Mouse (Mus musculus): ENCODE measurements around the gene Tmem184a. TPM values are rescaled to one million over a fixed set of nuclear protein-coding genes. Genes with fewer than 3 reads are reported as not detected.

Tmem184a gene
- polyA plus RNA-seq (2016; fragmentation: Nextera tagmentation; extraction: Ambion mirVana) = 0.54 and 0.85 TPM in 2 replicates

DNA sequence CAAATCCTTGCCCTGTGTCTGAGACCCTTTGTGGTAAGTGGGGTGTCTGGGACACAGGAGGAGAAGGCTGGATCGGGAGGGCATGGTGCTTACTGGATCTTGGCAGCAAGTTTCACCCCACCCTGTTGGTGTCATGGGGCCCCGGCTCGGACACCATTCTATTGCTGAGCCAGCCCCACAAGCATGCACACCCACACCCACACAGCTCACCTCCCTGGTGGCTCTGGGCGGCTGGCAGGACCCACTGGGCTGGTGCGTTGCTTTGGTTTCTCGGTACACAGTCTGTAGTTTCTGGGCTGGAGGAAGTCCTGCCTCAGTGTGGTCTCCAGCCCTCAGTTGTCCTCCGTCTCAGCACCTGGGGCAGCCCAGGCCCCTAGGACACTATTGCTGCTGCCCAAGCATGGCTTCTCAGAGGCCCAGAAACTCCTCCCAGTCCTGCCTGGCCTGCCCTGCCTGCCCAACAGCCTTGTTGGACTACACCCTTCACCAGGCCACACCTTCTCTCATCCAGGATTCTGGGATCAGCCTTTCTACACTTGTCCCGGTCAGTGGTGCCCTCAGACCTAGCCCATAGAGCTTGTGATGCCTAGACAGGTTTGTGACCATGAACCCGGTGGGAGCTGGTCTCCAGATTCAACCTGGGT lies at the start of gene Tmem184a:
Gene Tmem184a (minus strand): TSS at position 380 of the 644 bp plus-strand sequence.
- Histone ChIP-seq H3K9me3 (no peaks in the 10 kb centered on the region), H3K4me2 (no peak within 1 kb of the TSS), H3K27ac (no peak within 1 kb of the TSS), H3K9ac (no peak within 1 kb of the TSS), H3K27me3 (peaks cover 17% of the 10 kb centered on the region), H3K4me1 (no peaks in the 10 kb centered on the region), H3K4me3 (replicated peaks) (no peak within 1 kb of the TSS), H3K36me3 (replicated peaks) (peaks cover 28% of the 10 kb centered on the region)
- ATAC-seq (ENCODE audit: low FRiP score) = no peak
- WGBS = 87% methylated on average over 9 of the region's 9 CpGs

DNA sequence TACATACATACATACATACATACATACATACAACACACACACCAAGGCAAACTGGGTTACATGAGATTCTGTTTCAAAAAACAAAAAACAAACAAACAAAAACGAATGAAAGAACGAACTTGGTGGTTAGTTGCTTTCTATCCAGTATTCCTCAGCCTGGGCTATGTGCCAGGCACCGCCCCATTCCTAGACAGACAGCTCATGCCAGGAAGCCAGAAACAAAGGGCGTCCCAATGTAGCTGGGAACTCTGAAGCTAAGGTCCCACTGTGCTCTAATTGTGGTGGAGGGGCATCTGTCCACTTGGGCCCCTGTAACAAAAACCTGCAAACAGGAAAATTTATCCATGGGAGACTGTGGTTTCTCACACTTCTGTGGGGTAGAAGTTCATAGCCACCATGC lies 43.0 kb upstream of the Tmem184a start:
- ATAC-seq (ENCODE audit: low FRiP score) = no peak
- H3K27ac ChIP-seq = 0 out of 2 replicates have a peak overlapping the region, but pooled peaks have one; percentile 47

DNA sequence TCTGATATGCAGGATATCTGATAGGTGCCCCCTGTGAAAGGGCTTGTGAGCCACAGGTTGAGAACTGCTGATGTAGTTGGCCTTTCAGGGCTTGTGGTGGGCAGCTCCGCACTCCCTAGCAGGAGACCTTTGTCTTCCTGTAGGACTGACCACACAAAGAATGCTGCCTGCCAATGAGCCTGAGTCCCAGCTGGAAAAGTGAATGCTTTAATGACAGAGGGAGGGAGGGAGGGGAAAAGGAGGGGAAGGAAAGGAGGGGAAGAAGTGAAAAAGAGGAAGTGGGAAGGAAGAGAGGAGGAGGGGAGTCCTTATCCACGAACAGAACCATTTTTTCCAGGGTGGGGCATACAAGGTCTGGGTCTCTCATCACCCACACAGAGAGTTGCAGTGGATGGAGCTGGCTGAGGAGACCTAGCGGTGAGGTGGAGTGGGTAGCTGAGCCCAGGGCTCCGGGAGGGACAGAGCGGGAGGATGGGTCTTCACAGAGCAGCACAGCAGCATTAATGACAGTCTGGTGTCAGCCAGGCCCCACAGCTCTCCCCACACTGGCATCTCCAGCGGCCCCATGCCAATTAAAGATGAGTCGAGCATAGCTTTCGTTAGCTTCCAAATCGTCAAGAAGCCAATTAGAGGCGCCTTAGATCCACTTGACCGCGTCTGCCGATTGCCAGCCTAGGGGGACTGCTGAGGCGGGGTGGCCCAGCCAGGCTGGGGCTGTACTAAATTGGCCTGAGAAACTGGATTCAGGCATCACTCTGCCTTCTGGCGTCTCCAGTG lies 40.8 kb upstream of the Tmem184a start:
- Histone ChIP-seq H3K9ac (peak overlapping the region; percentile 36; the same call in 1 of the 2 replicates), H3K27me3 (no peaks in the 10 kb centered on the region; the same call in 1 of the 2 replicates)

More for the DNA sequence above, 43.0 kb upstream of the Tmem184a start:
- H3K4me1 ChIP-seq = peaks cover 16% of the 10 kb centered on the region
- WGBS = 65% methylated on average over 4 of the region's 4 CpGs
- H3K4me2 ChIP-seq = no peak overlapping the region
- H3K9ac ChIP-seq = no peak overlapping the region
- H3K9me3 ChIP-seq = no peaks in the 10 kb centered on the region
- no peaks in the 10 kb centered on the region for H3K36me3 ChIP-seq (replicated peaks)
- H3K27me3 ChIP-seq = peaks cover 5% of the 10 kb centered on the region; the same call in 1 of the 2 replicates
- no peak overlapping the region for H3K4me3 ChIP-seq (replicated peaks)

DNA sequence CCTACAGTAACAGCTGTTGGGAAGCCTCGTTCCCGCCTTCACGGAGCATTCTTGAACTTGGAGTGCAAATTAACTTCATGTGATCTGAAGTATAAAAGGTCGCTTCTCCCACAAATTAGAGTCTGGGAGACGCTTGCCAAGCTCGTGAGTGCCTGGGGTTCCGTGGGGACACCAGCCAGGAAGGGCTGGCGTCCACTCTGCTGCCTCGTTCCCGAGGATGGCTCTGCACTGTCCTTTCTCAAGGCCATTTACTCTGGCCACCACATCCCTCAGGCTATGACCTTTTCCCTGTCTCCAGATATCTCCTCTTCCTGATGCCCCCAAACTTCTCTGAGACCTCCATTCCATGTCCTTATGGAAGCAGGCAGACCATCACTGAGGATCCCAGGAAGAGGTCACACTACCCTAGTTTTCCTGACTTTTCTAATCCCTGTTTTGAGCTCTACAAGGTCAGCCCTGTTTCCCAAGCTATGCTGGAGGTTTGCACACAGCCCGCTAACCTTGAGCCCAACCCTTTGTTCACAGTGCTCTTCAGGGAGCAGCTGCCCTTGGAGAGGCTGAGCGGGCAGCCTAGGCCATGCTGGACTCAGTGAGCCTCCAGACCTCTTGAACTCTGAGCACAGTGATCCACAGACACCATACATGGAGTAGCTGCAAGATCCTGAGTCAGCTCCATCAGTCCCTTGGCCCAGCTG lies 30.1 kb upstream of the Tmem184a start:
- WGBS = 77% methylated on average over 12 of the region's 12 CpGs
- no peak for ATAC-seq (ENCODE audit: low FRiP score)
- H3K4me3 ChIP-seq (replicated peaks) = no peak overlapping the region
- no peaks in the 10 kb centered on the region for H3K36me3 ChIP-seq (replicated peaks)
- H3K4me1 ChIP-seq = peaks cover 12% of the 10 kb centered on the region
- H3K9ac ChIP-seq = no peak overlapping the region
- no peaks in the 10 kb centered on the region for H3K27me3 ChIP-seq
- no peak overlapping the region for H3K27ac ChIP-seq
- no peaks in the 10 kb centered on the region for H3K9me3 ChIP-seq
- no peak overlapping the region for H3K4me2 ChIP-seq

More for the DNA sequence above, 40.8 kb upstream of the Tmem184a start:
- Histone ChIP-seq H3K27ac (peak overlapping the region; percentile 65), H3K4me2 (peak overlapping the region; percentile 44), H3K9me3 (no peaks in the 10 kb centered on the region), H3K36me3 (replicated peaks) (no peaks in the 10 kb centered on the region), H3K4me1 (peaks cover 16% of the 10 kb centered on the region), H3K4me3 (replicated peaks) (no peak overlapping the region)
- ATAC-seq (ENCODE audit: low FRiP score) = peak; percentile 79
- 10% methylated on average over 15 of the region's 15 CpGs for WGBS

DNA sequence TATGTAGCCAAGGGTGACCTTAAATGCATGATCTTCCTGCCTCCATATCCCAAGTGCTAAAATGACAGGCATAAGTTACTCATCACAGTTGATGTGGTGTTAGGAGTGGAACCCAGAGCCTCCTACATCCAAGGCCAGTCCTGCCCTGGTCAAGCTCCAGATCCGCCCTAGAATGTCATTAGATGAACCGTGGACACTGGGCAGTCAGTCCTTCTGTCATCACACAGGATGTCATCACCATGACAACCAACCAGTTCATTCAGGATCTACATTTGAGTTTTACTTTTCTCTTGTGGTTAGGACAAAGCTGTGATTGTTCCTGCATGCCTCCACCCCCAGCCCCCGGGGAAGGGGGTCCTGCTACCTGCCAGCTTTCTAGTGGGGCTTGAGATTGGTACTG lies 19.4 kb upstream of the Tmem184a start:
- 29% methylated on average over 3 of the region's 3 CpGs for WGBS
- peaks cover 10% of the 10 kb centered on the region; the same call in 1 of the 2 replicates for H3K27me3 ChIP-seq
- no peaks in the 10 kb centered on the region for H3K36me3 ChIP-seq (replicated peaks)
- H3K4me3 ChIP-seq (replicated peaks) = no peak overlapping the region
- H3K4me1 ChIP-seq = peaks cover 5% of the 10 kb centered on the region; the same call in 1 of the 2 replicates
- ATAC-seq (ENCODE audit: low FRiP score) = no peak
- no peak overlapping the region for H3K4me2 ChIP-seq
- H3K9ac ChIP-seq = no peak overlapping the region
- no peak overlapping the region for H3K27ac ChIP-seq
- no peaks in the 10 kb centered on the region for H3K9me3 ChIP-seq

DNA sequence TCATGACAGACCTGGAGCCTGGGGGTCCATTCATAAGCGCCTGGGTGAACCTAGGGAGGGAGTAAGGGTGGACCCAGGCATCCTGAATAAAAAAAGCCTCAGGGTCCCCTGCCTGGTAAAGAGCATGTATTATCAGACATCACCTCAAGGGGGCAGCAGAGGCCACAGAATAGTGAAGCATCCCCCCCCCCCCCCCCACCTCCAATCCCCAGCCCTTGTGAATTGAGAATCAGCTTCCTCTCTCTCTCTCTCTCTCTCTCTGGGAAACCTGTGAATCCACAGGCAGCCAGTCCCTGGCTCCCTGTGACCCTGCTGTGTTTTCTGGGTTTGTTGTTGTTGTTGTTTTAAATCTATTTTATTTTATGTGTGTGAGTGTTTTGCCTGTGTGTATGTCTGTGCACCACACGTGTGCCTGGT lies 18.8 kb upstream of the Tmem184a start:
- no peak overlapping the region for H3K9ac ChIP-seq
- peak; percentile 44 for ATAC-seq (ENCODE audit: low FRiP score)
- 12% methylated on average over 2 of the region's 2 CpGs for WGBS

DNA sequence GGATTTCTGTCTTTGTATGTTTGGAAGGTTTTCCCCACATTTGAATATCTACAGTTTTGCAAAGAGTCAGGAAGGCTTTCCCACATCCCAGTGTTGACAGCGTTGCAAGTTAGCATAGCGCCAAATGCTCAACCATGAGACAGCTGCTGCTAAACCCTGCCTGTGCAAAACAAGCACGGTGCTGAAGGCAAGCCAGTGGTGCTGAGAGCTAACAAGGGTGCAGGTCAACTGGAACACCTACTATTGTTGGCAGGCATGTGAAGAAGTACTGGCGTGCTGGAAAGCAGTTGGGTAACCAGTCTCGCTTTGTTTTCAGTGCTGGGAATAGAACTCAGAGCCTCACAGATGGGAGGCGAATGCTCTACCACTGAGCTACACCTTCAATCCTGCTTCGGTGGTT lies 16.0 kb upstream of the Tmem184a start:
- H3K27ac ChIP-seq = no peak overlapping the region
- H3K9me3 ChIP-seq = no peaks in the 10 kb centered on the region
- WGBS = 83% methylated on average over 7 of the region's 7 CpGs
- no peak overlapping the region for H3K9ac ChIP-seq
- H3K4me2 ChIP-seq = no peak overlapping the region
- H3K27me3 ChIP-seq = peaks cover 15% of the 10 kb centered on the region; the same call in 1 of the 2 replicates
- peaks cover 5% of the 10 kb centered on the region; the same call in 1 of the 2 replicates for H3K4me1 ChIP-seq
- no peak for ATAC-seq (ENCODE audit: low FRiP score)
- H3K4me3 ChIP-seq (replicated peaks) = no peak overlapping the region
- no peaks in the 10 kb centered on the region for H3K36me3 ChIP-seq (replicated peaks)

More for the DNA sequence above, 18.8 kb upstream of the Tmem184a start:
- Histone ChIP-seq H3K4me3 (replicated peaks) (no peak overlapping the region), H3K4me2 (no peak overlapping the region), H3K9me3 (no peaks in the 10 kb centered on the region), H3K27ac (no peak overlapping the region), H3K36me3 (replicated peaks) (no peaks in the 10 kb centered on the region), H3K4me1 (peaks cover 5% of the 10 kb centered on the region; the same call in 1 of the 2 replicates), H3K27me3 (peaks cover 10% of the 10 kb centered on the region; the same call in 1 of the 2 replicates)

DNA sequence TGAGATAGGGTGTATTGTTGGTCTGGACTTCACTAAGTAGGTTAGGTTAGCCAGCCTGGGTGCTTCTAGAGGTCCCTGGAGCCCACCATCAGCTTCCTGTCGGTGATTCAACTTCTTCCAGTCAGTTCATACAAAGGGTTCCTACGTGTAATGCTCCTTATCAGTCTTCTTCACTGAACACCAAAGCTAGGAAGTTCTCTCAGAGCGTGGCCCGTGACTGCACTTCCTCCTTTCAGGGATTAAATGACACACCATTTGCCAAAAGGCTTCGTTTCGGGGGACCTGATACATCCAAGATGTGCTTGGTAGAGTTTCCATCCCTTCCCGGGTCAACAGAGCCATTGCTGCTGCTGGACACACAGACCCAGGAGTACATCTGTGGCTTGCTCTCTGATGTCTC lies 12.4 kb upstream of the Tmem184a start:
- H3K9ac ChIP-seq = no peak overlapping the region
- H3K27ac ChIP-seq = no peak overlapping the region
- WGBS = 81% methylated on average over 7 of the region's 7 CpGs
- H3K4me1 ChIP-seq = peaks cover 1% of the 10 kb centered on the region; the same call in 1 of the 2 replicates
- no peak overlapping the region for H3K4me3 ChIP-seq (replicated peaks)
- H3K9me3 ChIP-seq = no peaks in the 10 kb centered on the region
- H3K27me3 ChIP-seq = peaks cover 15% of the 10 kb centered on the region; the same call in 1 of the 2 replicates
- no peak overlapping the region for H3K4me2 ChIP-seq
- no peak for ATAC-seq (ENCODE audit: low FRiP score)
- no peaks in the 10 kb centered on the region for H3K36me3 ChIP-seq (replicated peaks)

DNA sequence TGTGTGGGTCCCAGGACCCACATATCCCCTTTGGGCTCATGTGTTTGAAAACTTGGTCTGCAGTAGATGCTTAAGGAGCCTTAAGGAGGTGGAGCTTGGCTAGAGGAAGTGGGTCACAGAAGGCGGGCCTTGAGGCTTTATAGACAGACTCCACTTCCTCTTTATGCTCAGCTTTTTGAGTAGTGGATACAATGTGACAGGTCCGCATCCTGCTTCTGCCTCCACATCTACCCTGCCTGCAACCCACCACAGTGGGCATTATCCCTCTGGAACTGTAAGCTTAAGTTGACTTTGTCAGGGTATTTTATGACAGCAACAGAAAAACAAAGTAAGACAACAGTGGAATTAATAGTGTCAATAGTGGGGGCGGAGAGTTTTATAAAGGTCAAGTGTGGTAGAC lies 11.0 kb upstream of the Tmem184a start:
- ATAC-seq (ENCODE audit: low FRiP score) = no peak
- WGBS = 86% methylated on average over 3 of the region's 3 CpGs

DNA sequence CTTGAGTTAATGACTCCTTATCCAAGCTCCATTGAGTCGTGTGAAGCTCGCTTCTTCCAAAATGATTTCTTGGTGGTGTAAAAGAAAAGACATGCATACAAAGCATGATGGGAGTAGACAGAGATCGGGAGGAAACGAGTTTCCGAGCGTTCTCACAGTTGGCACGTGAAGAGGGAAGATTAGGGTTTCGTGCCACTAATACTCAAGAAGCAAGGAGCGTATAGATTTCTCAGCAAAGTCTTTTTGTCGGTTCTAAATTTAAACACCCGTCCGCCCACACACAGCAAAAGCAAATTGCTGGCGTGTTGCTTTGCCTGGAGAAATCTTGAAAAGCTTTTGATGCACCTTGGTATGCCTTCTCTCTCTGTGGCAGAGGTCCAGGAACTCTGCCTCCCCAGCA lies 9.7 kb upstream of the Tmem184a start:
- Histone ChIP-seq H3K27ac (no peak overlapping the region), H3K9me3 (no peaks in the 10 kb centered on the region), H3K9ac (no peak overlapping the region), H3K27me3 (peaks cover 9% of the 10 kb centered on the region; the same call in 1 of the 2 replicates), H3K4me3 (replicated peaks) (no peak overlapping the region), H3K4me2 (no peak overlapping the region), H3K36me3 (replicated peaks) (no peaks in the 10 kb centered on the region), H3K4me1 (peaks cover 14% of the 10 kb centered on the region)
- 82% methylated on average over 13 of the region's 13 CpGs for WGBS
- ATAC-seq (ENCODE audit: low FRiP score) = no peak

More for the DNA sequence above, 11.0 kb upstream of the Tmem184a start:
- Histone ChIP-seq H3K36me3 (replicated peaks) (no peaks in the 10 kb centered on the region), H3K27ac (no peak overlapping the region), H3K4me3 (replicated peaks) (no peak overlapping the region), H3K9ac (no peak overlapping the region), H3K9me3 (no peaks in the 10 kb centered on the region), H3K4me2 (no peak overlapping the region), H3K27me3 (peaks cover 11% of the 10 kb centered on the region; the same call in 1 of the 2 replicates), H3K4me1 (peaks cover 7% of the 10 kb centered on the region)

DNA sequence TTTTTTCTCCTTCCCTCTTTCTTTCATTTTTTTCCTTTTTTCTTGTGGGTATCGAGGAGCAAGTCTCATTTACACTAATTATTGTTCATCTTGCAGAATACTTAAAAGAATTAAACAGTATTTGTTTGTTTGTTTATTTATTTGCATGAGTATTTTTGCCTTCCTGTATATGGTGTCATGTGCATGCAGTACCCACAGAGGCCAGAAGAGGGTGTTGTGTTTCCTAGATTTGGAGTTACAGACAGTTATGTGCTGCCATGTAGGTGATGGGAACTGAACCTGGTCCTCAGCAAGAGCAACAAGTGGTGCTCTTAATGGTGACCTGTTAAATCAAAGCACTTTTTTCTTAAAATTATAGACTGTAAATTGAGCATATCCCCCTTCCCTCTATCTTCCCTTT lies 7.9 kb upstream of the Tmem184a start:
- H3K27me3 ChIP-seq = 0 out of 2 replicates have a peak, but pooled peaks cover 3% of the 10 kb centered on the region
- H3K4me2 ChIP-seq = no peak overlapping the region
- 86% methylated on average over 1 of the region's 1 CpGs for WGBS
- peaks cover 14% of the 10 kb centered on the region for H3K36me3 ChIP-seq (replicated peaks)
- no peak overlapping the region for H3K27ac ChIP-seq
- peaks cover 14% of the 10 kb centered on the region for H3K4me1 ChIP-seq
- no peaks in the 10 kb centered on the region for H3K9me3 ChIP-seq
- no peak for ATAC-seq (ENCODE audit: low FRiP score)
- no peak overlapping the region for H3K4me3 ChIP-seq (replicated peaks)
- H3K9ac ChIP-seq = no peak overlapping the region
